Mouse (Mus musculus): Measurements from ENCODE around the gene Arhgef17.

DNA sequence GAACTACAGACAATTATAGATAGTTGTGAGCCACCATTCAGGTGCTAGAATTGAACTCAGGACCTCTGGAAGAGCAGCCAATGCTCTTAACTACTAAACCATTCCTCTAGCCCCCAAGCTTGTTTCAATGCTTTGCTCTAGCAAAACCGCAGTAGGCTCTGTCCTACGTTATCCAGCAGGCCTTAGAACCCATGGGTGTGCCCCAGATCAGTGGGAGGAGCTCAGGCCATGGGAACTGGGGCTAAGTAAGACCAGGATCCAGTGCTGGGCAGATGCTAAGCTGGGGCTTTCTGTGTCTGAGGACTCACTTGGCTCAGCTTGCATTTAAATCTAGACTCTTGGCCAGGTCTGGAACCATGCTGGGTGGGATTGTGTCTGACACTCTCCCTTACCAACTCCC, 64.3 kb downstream of the Arhgef17 start:
- TF ChIP-seq CTCF (IDR thresholded peaks at IDR 0.05; ENCODE audit: borderline replicate concordance, insufficient read depth, low read length) (no peak), POLR2A (IDR thresholded peaks at IDR 0.05; ENCODE audit: low read depth, low read length) (no peak)

All from embryonic fibroblast, embryonic 13.5 days (primary cell).